Mouse (Mus musculus): ENCODE measurements around the gene Batf3. TPM values are rescaled to one million over a fixed set of nuclear protein-coding genes. Genes with fewer than 3 reads are reported as not detected.

The Batf3 gene
- polyA plus RNA-seq, 2 experiments: 1.5 to 1.8 TPM

DNA sequence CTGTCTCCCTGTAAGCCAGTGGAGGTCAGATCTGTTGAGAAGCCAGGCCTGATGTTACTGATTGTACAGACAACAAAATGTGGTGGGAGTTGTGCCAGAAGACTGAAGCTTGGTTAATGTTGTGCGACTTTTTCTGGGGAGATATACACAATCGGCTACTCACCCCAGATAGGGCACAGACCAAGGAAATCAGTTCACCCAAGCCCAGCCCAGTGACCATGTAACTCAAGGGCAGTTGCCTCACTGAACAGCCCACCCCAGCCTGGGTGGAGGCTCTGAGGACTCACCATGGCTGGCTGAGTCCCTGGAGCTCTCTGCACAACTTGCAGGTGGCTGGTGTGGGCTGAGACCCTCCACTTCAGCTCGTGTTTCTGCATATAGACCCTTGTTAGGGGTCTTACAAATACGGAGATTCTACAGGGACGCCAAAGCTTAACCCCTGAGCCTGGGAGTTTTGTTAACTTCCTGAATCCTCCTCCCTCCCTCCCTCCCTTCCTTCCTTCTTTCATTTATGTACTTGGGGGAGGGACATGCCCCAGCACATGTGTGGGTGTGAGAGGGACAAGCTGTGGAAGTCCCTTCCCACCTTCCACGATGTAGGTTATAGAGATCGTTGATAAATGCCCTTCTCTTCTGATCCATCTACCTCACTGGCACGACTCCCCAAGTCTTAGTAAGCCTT lies 53.4 kb downstream of the Batf3 start:
- Histone ChIP-seq H3K4me3 (ENCODE audit: insufficient read depth in 1 of 2, low read depth in 2 of 2, low read length in 2 of 2) (no peak overlapping the region), H3K9me3 (ENCODE audit: control insufficient read depth, low read length) (no peaks in the 10 kb centered on the region), H3K4me1 (replicated peaks; ENCODE audit: control insufficient read depth in 2 of 2, insufficient read depth in 2 of 2, low read length in 1 of 2) (peaks cover 0 to 6% of the 10 kb centered on the region in 2 experiments; a peak in 2 of 4 replicates), H3K4me2 (ENCODE audit: low read depth) (no peak overlapping the region), H3K36me3 (replicated peaks; ENCODE audit: control insufficient read depth, insufficient read depth, low read depth) (no peaks in the 10 kb centered on the region), H3K9ac (replicated peaks) (no peak overlapping the region), H3K27ac (no peak overlapping the region), H3K27me3 (ENCODE audit: control insufficient read depth, insufficient read depth, low read length) (no peaks in the 10 kb centered on the region)
- no peak for DNase-seq (ENCODE audit: low read depth in 3 of 3, low spot score in 3 of 3)
- WGBS (ENCODE audit: insufficient replicate concordance): 22% methylated on average over 8 of the region's 8 CpGs
- ATAC-seq (ENCODE audit: insufficient read depth): no peak
- TF ChIP-seq CTCF (IDR thresholded peaks at IDR 0.05; ENCODE audit: low read depth) (no peak), EP300 (IDR thresholded peaks at IDR 0.05; ENCODE audit: low read depth) (no peak)

DNA sequence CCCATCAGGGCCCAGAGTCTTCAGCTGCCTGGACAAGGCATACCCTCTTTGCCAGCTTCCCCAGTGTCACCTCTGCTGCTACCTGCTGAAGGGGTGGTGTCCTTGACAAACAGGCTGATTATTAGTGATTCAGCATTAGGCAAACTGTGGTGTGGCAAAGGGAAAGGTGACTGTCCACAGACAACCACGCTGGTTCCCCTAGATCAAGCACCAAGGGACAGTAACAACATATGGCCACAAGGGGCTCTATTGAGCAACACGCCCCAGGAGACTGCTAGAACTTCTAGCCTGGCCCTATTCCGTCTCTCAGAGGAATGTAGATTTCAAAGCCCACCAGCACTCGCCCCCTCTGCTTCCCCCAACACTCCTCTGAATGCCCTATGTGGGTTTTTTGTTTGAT lies 55.4 kb downstream of the Batf3 start:
- Histone ChIP-seq H3K4me1 (replicated peaks; ENCODE audit: control insufficient read depth in 2 of 2, insufficient read depth in 2 of 2, low read length in 1 of 2) (peaks cover 0 to 6% of the 10 kb centered on the region in 2 experiments; a peak in 2 of 4 replicates), H3K27me3 (ENCODE audit: control insufficient read depth, insufficient read depth, low read length) (no peaks in the 10 kb centered on the region), H3K4me3 (ENCODE audit: insufficient read depth in 1 of 2, low read depth in 2 of 2, low read length in 2 of 2) (no peak overlapping the region), H3K9me3 (ENCODE audit: control insufficient read depth, low read length) (no peaks in the 10 kb centered on the region), H3K27ac (no peak overlapping the region), H3K9ac (replicated peaks) (no peak overlapping the region), H3K36me3 (replicated peaks; ENCODE audit: control insufficient read depth, insufficient read depth, low read depth) (no peaks in the 10 kb centered on the region), H3K4me2 (ENCODE audit: low read depth) (no peak overlapping the region)
- TF ChIP-seq CTCF (IDR thresholded peaks at IDR 0.05; ENCODE audit: low read depth) (peak; percentile 86), EP300 (IDR thresholded peaks at IDR 0.05; ENCODE audit: low read depth) (no peak)
- ATAC-seq (ENCODE audit: insufficient read depth) (no peak), DNase-seq (ENCODE audit: low read depth in 3 of 3, low spot score in 3 of 3) (no peak)
- 6% methylated on average over 4 of the region's 4 CpGs for WGBS (ENCODE audit: insufficient replicate concordance)

DNA sequence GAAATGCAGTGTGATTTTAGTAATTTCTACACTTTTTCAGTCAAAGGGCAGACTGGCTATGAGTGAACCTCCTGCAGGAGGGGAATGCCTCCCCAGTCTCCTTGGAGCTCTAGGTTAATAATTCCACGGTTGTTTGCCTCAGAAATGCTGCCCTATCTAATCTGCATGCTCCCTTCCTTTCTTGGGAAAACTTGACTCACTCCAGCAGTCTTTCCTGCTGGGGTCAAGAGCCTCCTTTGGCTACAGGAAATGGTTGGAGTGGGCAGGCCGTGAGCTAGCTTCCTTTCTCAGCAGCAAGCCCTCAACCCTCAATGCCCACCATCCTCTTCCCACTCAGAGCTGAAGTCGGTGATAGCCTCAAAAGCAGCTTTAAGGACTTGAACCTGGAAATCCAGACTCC lies 56.7 kb downstream of the Batf3 start:
- peaks cover 0 to 6% of the 10 kb centered on the region in 2 experiments; a peak in 2 of 4 replicates for H3K4me1 ChIP-seq (replicated peaks; ENCODE audit: control insufficient read depth in 2 of 2, insufficient read depth in 2 of 2, low read length in 1 of 2)
- DNase-seq (ENCODE audit: low read depth in 3 of 3, low spot score in 3 of 3) (no peak), ATAC-seq (ENCODE audit: insufficient read depth) (no peak)
- TF ChIP-seq EP300 (IDR thresholded peaks at IDR 0.05; ENCODE audit: low read depth) (no peak), CTCF (IDR thresholded peaks at IDR 0.05; ENCODE audit: low read depth) (no peak)
- no peaks in the 10 kb centered on the region for H3K27me3 ChIP-seq (ENCODE audit: control insufficient read depth, insufficient read depth, low read length)
- no peak overlapping the region for H3K9ac ChIP-seq (replicated peaks)
- no peaks in the 10 kb centered on the region for H3K9me3 ChIP-seq (ENCODE audit: control insufficient read depth, low read length)
- no peaks in the 10 kb centered on the region for H3K36me3 ChIP-seq (replicated peaks; ENCODE audit: control insufficient read depth, insufficient read depth, low read depth)
- no peak overlapping the region for H3K4me3 ChIP-seq (ENCODE audit: insufficient read depth in 1 of 2, low read depth in 2 of 2, low read length in 2 of 2)
- H3K27ac ChIP-seq: no peak overlapping the region
- no peak overlapping the region for H3K4me2 ChIP-seq (ENCODE audit: low read depth)
- 17% methylated on average over 3 of the region's 3 CpGs for WGBS (ENCODE audit: insufficient replicate concordance)

Other genes with a start within 250 kb of the Batf3 start
- gene Rps6kc1, start 186.1 kb upstream of the Batf3 start, polyA plus RNA-seq (2012; rRNA removed): 1.5 and 1.9 TPM in 2 replicates
- 3.5 and 3.6 TPM in 2 replicates for gene Rps6kc1, start 186.1 kb upstream of the Batf3 start, polyA plus RNA-seq (2014; fragmentation: Nextera tagmentation; extraction: Ambion mirVana)
- gene Angel2, start 172.7 kb upstream of the Batf3 start, polyA plus RNA-seq (2012; rRNA removed): 8.2 and 11.8 TPM in 2 replicates
- gene Angel2, start 172.7 kb upstream of the Batf3 start, polyA plus RNA-seq (2014; fragmentation: Nextera tagmentation; extraction: Ambion mirVana): 15.1 and 15.3 TPM in 2 replicates
- gene Vash2, start 118.6 kb upstream of the Batf3 start, polyA plus RNA-seq (2012; rRNA removed): 0.40 and 0.52 TPM in 2 replicates
- 0.39 and 0.81 TPM in 2 replicates for gene Vash2, start 118.6 kb upstream of the Batf3 start, polyA plus RNA-seq (2014; fragmentation: Nextera tagmentation; extraction: Ambion mirVana)
- gene Flvcr1, start 71.7 kb upstream of the Batf3 start, polyA plus RNA-seq (2012; rRNA removed): 4.5 and 6.4 TPM in 2 replicates
- gene Flvcr1, start 71.7 kb upstream of the Batf3 start, polyA plus RNA-seq (2014; fragmentation: Nextera tagmentation; extraction: Ambion mirVana): 4.5 and 4.9 TPM in 2 replicates
- gene Spata45, start 61.2 kb upstream of the Batf3 start, polyA plus RNA-seq (2012; rRNA removed): not detected in 2 replicates
- not detected in 2 replicates for gene Spata45, start 61.2 kb upstream of the Batf3 start, polyA plus RNA-seq (2014; fragmentation: Nextera tagmentation; extraction: Ambion mirVana)
- 4.6 and 6.5 TPM in 2 replicates for gene Tatdn3, start 34.9 kb upstream of the Batf3 start, polyA plus RNA-seq (2012; rRNA removed)
- gene Tatdn3, start 34.9 kb upstream of the Batf3 start, polyA plus RNA-seq (2014; fragmentation: Nextera tagmentation; extraction: Ambion mirVana): 8.5 and 8.7 TPM in 2 replicates
- gene Nsl1, start 34.8 kb upstream of the Batf3 start, polyA plus RNA-seq (2012; rRNA removed): 5.3 and 11.2 TPM in 2 replicates
- 8.8 and 11.6 TPM in 2 replicates for gene Nsl1, start 34.8 kb upstream of the Batf3 start, polyA plus RNA-seq (2014; fragmentation: Nextera tagmentation; extraction: Ambion mirVana)
- not detected in 2 replicates for gene Fam71a, start 67.0 kb downstream of the Batf3 start, polyA plus RNA-seq (2012; rRNA removed)
- not detected in 2 replicates for gene Fam71a, start 67.0 kb downstream of the Batf3 start, polyA plus RNA-seq (2014; fragmentation: Nextera tagmentation; extraction: Ambion mirVana)
- 0.53 and 0.76 TPM in 2 replicates for gene Atf3, start 120.2 kb downstream of the Batf3 start, polyA plus RNA-seq (2012; rRNA removed)
- gene Atf3, start 120.2 kb downstream of the Batf3 start, polyA plus RNA-seq (2014; fragmentation: Nextera tagmentation; extraction: Ambion mirVana): 0.94 and 1.3 TPM in 2 replicates
- gene Nenf, start 220.3 kb downstream of the Batf3 start, polyA plus RNA-seq (2012; rRNA removed): 26.5 and 29.4 TPM in 2 replicates
- gene Nenf, start 220.3 kb downstream of the Batf3 start, polyA plus RNA-seq (2014; fragmentation: Nextera tagmentation; extraction: Ambion mirVana): 34.9 and 35.3 TPM in 2 replicates
- 3.7 and 4.1 TPM in 2 replicates for gene Tmem206, start 228.1 kb downstream of the Batf3 start, polyA plus RNA-seq (2012; rRNA removed)
- gene Tmem206, start 228.1 kb downstream of the Batf3 start, polyA plus RNA-seq (2014; fragmentation: Nextera tagmentation; extraction: Ambion mirVana): 6.3 and 7.6 TPM in 2 replicates

Measured in liver, embryonic 14.5 days (tissue).